Mouse (Mus musculus) embryonic stem cell, embryonic (primary cell): ENCODE measurements around the gene Crebrf.

Experiments
- CTCF ChIA-PET, 4 experiments: fragments of 300-600 bp in 2 of 4; fragments of 350-600 bp in 2 of 4; sonication (Branson Sonifier 250); formaldehyde crosslinking; loops; one replicate each; lab custom pipeline; 2022; ENCODE audit warnings: inconsistent platforms in 2 of 4; lab: Charles Lee
- POLR2A ChIA-PET, 4 experiments: fragments of 300-600 bp in 2 of 4; fragments of 350-600 bp in 2 of 4; sonication (Branson Sonifier 250); formaldehyde crosslinking; loops; one replicate each; lab custom pipeline; 2022; ENCODE audit warnings: antibody characterized with exemption in 4 of 4, inconsistent platforms in 1 of 4; lab: Charles Lee

Crebrf gene

DNA sequence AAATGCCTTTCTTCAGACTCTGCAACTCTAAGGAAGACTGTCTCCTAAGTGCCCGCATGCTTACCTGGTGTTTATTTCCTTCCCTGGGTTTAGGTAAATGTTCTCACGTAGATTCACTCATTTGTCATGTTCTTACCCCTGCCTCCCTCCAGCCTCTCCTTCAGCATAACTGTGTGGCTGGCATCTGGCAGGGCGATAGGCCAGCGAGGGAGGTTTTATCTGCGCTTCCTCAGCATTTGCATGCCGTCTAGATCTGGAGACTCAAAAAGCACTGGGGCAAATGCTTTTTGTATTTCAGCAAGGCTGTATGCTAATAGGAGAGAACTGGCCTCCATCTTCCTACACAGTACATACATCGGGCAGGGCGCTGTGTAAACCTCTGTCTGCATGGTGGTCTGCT is 69.1 kb downstream of the Crebrf start:
- ChIA-PET CTCF (interaction anchor here in 1 of 4 experiments (0.7 kb wide), 1 partner anchor 1072 kb away, joined by 3 read pairs; the partner anchor contains the start of gene Uhrf1bp1), POLR2A (interaction anchor here in 1 of 4 experiments (1.3 kb wide), 1 partner anchor 100 kb away, joined by 3 read pairs; no protein-coding TSS in a partner anchor)

DNA sequence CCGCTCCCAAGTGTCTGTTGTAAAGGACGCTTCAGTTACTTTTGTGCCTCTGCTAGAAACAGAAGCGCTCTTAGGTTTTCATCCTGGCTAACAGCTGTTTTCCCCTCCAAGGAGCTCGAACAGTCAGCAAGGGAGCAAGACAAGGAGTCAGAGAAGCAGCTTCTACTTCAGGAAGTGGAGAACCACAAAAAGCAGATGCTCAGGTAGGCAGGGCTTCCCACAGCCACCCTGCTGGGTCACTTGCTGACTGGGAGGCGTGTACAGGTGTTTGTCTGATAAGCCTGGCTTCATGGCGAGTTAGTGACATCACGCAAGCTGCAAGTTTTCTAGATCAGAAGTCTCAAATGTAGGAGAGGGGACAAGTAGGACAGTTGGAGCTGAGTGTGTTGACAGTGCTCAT is 71.1 kb downstream of the Crebrf start:
- ChIA-PET POLR2A (interaction anchor here in 2 of 4 experiments (0.7 to 1.3 kb wide), 5 partner anchors 9 to 355 kb away, joined by 3 to 8 read pairs (median 3); no protein-coding TSS in a partner anchor), CTCF (interaction anchor here in 2 of 4 experiments (1.0 to 1.8 kb wide), 3 partner anchors 8 to 100 kb away, joined by 3 to 5 read pairs (median 4); no protein-coding TSS in a partner anchor)

DNA sequence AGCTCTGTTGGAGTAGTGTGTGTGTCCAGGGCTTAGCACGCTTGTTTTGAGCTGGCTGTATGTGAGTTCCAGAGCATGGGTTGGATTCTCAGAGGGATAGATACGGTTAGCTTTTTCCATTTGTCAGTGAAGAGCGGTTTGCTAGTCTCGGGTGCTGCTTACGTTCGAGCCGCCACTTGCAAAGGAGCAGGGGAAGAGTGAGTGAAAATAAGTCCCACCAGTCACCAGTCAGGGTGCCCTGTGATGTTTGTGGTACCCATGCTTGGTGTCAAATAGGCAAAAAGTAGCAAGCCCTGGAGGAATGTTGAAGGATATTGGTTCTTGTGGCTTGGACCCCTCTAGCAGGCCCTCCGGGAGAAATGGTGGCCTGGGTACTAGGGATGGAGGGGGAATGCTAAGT is 73.5 kb downstream of the Crebrf start:
- ChIA-PET CTCF (interaction anchor here in 1 of 4 experiments (1.0 kb wide), 1 partner anchor 9 kb away, joined by 3 read pairs; no protein-coding TSS in a partner anchor), POLR2A (interaction anchor here in 1 of 4 experiments (1.1 kb wide), 1 partner anchor 16 kb away, joined by 3 read pairs; no protein-coding TSS in a partner anchor)

DNA sequence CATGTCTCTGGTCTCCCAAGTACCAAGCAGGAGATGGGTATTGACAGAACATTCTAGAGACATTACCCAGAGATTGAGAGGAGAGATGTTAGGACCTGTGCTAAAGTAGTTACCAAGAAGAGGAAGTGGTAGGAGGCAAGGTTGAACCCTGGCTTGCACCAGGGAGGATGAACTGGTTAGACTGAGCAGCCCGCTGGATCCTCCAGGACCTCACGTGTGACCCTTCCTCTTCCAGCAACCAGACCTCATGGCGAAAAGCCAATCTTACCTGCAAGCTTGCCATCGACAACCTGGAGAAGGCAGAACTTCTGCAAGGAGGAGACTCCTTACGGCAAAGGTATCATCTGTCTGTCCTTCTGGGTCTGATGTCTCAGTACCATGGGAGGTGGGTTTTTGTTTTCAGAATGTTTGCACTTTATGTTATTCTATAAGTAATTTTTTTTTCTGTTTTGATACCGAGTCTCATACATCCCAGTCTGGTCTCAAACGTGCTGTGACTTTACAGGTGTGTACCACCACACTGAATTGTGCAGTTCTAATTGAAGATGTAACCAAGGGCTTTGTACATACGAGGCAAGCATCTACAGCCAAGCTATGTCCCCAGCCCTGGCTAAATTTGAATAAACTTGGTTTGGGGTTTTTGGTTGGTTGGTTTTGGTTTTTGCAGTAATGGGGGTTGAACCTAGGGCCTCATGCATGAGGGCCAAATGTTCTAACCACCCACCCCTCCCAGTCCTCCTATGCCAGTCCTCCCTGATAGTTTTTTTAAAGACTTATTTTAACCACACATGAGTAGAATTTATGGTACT is 74.2 kb downstream of the Crebrf start:
- ChIA-PET CTCF (interaction anchor here in 1 of 4 experiments (0.6 kb wide), 1 partner anchor 425 kb away, joined by 4 read pairs; no protein-coding TSS in a partner anchor), POLR2A (interaction anchor here in 1 of 4 experiments (0.6 kb wide), 1 partner anchor 392 kb away, joined by 4 read pairs; no protein-coding TSS in a partner anchor)

DNA sequence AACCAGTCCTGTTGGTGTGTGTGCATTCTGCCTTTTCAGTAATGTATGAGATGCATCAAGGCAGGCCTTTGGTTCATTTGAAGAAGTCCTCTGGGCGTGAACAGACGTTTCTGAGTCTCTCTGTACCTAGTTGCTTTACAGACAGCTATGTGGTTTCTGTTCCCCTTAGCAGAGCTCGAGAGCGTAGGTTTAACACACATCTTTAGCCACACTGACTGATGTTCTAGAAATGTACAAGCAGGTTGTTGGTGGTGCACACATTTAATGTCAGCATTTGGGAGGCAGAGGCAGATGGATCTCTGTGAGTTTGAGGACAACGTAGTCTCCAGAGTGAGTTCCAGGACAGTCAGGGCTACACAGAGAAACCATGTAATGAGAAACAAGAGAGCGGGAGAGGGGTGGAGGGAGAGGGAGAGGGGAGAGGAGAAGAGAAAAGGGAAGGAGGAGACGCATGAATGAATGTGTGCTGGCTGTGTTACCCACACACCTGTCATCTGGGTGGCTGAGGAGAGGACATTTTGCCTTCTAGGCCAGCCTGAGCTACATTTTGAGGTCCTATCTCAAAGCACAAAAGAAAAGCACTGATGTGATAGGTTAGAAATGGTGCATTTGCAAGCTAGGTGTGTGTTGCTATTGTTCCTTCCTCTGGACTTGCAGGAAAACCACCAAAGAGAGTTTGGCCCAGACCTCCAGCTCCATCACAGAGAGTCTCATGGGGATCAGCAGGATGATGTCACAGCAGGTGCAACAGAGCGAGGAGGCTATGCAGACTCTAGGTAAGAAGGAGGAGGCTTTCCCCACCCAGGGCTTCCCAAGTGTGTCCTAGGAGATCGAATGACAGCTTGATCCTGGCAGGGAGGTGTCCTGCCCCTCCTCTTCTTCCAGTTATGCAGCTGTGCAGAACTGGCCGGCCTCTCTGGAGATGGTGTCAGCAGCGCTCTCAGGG is 75.1 kb downstream of the Crebrf start:
- ChIA-PET POLR2A (interaction anchor here in 2 of 4 experiments (0.6 to 2.0 kb wide), 5 partner anchors 9 to 128 kb away, joined by 3 to 5 read pairs (median 3); partner anchors contain the start of gene Atp6v0e (in 1 of the 2)), CTCF (interaction anchor here in 3 of 4 experiments (0.5 to 1.8 kb wide), 7 partner anchors 13 to 363 kb away, joined by 3 to 7 read pairs (median 3); no protein-coding TSS in a partner anchor)

DNA sequence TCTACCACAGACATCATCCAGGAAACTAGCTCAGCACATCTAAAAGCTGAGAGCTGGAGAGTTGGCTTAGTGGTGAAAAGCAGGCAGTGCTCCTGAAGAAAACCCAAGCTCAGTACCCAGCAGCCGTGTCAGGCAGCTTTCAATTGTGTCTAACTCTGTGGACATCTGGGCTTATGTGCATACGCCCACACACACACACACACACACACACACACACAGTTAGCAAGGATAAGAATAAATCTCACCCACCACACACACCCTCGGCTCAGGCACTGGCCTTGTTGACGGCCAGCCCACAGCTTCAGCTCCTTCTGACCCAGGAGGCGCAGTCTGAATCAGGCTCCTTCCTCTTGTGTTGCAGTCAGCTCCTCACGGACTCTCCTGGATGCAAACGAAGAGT is 76.1 kb downstream of the Crebrf start:
- POLR2A ChIA-PET = interaction anchor here in 2 of 4 experiments (0.6 to 2.0 kb wide), 8 partner anchors 10 to 129 kb away, joined by 3 to 5 read pairs (median 4); partner anchors contain the start of gene Atp6v0e (in 1 of the 2)

DNA sequence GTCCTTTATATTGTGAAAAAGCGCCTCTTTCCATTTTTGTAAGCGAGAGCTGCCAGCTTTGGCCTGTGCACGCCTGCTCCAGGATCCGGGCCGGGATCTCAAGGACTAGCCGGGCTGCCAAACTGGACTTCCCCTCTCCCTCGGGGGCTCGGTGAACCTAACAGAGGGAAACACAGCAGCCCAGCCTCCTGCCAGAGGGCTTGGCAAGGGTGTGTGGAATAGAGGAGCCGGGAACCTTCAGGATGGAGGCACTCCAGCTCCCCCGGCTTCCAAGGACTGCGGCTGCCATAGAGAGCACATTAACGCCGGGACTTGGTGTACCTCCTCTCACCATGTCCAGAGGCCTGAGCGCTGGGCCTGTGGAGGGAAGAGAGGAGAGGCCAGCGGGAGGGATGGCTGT is 76.6 kb downstream of the Crebrf start:
- ChIA-PET POLR2A (interaction anchor here in 2 of 4 experiments (0.6 to 2.0 kb wide), 5 partner anchors 11 to 95 kb away, joined by 3 to 5 read pairs (median 4); no protein-coding TSS in a partner anchor), CTCF (interaction anchor here in 3 of 4 experiments (0.6 to 1.8 kb wide), 5 partner anchors 12 to 330 kb away, joined by 3 to 7 read pairs (median 3); no protein-coding TSS in a partner anchor)

More for the DNA sequence above, 76.1 kb downstream of the Crebrf start:
- CTCF ChIA-PET = interaction anchor here (0.5 to 1.8 kb wide), 8 partner anchors 12 to 362 kb away, joined by 3 to 7 read pairs (median 3); no protein-coding TSS in a partner anchor

DNA sequence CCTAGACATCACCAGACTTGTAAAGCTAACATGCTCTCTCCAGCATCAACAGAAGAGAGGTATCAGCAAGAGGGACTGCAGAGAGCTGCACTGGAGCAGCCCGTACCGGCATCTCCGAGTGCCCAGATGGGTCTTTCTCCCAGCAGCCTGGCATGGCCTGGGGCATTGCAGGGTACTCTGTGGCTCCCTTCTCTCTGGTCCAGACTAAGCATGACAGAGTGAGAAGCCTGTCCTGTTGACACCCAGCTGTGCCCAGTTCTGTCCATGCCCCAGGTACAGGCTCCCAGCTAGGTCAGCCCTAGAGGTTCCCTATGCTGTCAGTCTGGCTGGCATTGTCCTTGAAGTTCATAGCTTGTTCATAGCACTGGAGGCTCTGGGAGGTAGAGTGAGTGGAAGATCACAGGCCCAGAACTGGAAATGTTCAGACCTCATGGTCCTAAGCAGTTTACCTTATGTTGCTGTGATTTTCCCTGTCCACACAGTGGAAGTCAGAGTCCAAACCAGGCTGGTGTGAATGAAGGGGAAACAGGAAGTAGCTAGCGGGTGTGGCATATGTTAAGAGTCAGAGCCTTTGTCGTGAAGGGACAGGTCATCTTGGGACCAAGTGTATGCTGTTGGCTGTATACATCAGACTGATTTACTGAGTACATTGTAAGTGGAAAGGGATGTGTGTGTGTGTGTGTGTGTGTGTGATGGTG is 77.8 kb downstream of the Crebrf start:
- POLR2A ChIA-PET = interaction anchor here in 2 of 4 experiments (0.7 to 1.3 kb wide), 4 partner anchors 11 to 228 kb away, joined by 3 read pairs; no protein-coding TSS in a partner anchor
- CTCF ChIA-PET = interaction anchor here in 1 of 4 experiments (1.2 to 2.4 kb wide), 3 partner anchors 12 to 341 kb away, joined by 4 to 13 read pairs (median 10); partner anchors contain the start of genes Bnip1 and Kifc5b

DNA sequence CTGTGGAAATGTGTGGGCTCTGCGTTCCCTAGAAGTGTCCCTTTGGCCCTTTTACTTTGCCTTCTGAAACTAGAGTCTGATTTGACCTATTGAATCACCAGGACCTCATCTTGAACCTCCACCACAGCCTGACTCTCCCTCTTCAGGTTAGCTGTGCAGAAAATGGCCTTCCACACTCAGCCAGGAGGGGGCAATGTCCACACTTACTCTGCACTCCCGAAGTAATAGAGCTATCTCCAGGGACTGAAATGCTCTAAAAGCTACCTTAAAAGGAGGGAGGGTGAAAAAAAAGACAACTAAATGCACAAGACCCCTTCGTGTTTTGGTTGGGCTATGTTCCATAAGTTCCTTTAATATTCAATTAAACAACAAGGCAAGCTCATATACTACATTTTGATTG is 79.3 kb downstream of the Crebrf start:
- CTCF ChIA-PET = interaction anchor here (0.5 to 2.5 kb wide), 68 partner anchors 9 to 709 kb away, joined by 3 to 41 read pairs (median 4); partner anchors contain the start of genes Bnip1 (in 2 of the 4), Atp6v0e (in 1 of the 4), Nkx2-5 (in 1 of the 4) and Phf1 (in 1 of the 4)
- POLR2A ChIA-PET = interaction anchor here in 3 of 4 experiments (0.7 to 1.7 kb wide), 11 partner anchors 9 to 92 kb away, joined by 3 to 9 read pairs (median 3); partner anchors contain the start of gene Bnip1 (in 1 of the 3)

DNA sequence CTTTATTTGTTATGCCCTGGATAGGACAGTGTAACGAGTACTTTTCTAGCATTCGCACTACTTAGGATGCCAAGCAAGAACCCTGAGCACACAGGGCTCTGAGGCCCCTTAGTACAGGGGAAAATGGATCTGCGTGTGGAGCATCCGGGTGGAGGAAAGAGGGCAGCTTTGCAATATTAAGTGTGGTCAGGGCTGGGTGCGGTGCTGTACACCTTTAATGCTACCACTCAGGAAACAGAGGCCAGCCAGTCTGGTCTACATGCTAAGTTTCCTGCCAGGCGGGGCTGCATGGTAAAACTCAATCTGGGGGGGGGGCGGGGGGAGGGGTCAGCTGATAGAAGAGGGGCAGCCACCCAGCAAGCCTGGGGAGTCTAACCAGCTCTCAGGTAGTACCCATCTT is 79.9 kb downstream of the Crebrf start:
- CTCF ChIA-PET = interaction anchor here (0.6 to 2.5 kb wide), 65 partner anchors 9 to 377 kb away, joined by 3 to 41 read pairs (median 4); partner anchors contain the start of genes Atp6v0e (in 1 of the 4), Bnip1 (in 1 of the 4), Nkx2-5 (in 1 of the 4) and Phf1 (in 1 of the 4)
- POLR2A ChIA-PET = interaction anchor here in 3 of 4 experiments (0.7 to 1.7 kb wide), 8 partner anchors 8 to 91 kb away, joined by 3 to 9 read pairs (median 4); partner anchors contain the start of gene Bnip1 (in 1 of the 3)

DNA sequence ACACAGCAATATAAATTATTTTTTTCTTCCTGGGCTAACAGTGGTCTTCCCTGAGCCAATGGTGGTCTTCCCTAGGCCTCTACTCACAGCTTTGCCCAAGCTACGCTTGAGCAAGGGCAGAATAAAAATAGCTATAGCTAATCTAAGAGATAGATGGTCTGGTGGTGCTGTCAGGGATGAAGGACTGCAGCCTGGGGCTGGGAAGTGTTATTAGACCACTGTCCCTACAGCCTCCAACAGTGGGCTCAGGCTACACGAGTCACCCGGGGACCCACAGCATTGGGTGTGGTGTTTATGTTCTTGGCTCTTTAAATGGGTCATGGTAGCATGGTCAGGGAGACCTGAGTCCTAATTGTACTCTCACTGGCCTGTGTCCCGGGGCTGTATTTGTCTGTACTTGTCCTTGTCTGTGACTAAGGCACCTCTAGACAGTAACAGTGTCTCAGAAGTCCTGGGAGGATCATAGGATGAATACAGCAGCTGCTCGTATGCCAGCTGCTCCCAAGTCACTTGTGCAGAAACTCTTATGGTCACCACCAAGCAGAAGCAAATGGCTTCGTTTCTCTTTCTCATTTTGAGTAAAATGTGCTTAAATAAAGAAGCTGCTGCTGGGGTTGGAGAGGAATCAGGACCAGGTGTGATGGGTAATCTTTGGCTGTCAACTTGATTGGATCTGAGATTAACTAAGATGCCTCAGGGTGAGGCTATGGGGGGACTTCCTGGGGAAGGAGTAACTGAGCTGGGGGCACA is 82.1 kb downstream of the Crebrf start:
- ChIA-PET POLR2A (interaction anchor here in 1 of 4 experiments (0.6 to 1.3 kb wide), 2 partner anchors 16 to 276 kb away, joined by 3 to 6 read pairs; no protein-coding TSS in a partner anchor), CTCF (interaction anchor here in 2 of 4 experiments (0.6 to 0.8 kb wide), 2 partner anchors 87 to 324 kb away, joined by 3 read pairs; no protein-coding TSS in a partner anchor)

DNA sequence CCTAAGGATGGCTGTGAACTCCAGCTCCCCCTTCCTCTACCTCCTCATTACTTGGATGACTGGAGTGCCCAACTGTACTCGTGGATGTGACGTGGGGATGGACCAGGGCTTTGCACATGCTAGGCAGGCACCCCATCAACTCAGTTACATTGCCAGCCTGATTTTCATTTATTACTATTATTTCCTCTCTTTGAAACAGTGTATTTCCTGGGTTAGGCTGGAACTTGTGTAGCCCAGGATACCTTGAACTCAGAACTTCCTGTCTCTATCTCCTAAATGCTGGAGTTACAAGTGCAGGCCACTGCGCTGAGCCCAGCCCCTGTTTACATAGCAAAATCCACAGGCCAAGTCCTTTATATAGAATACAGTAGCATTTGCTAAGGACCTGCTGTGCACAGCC is 87.4 kb downstream of the Crebrf start:
- POLR2A ChIA-PET = interaction anchor here in 1 of 4 experiments (1.5 kb wide), 1 partner anchor 8 kb away, joined by 5 read pairs; no protein-coding TSS in a partner anchor
- CTCF ChIA-PET = no interaction called here

DNA sequence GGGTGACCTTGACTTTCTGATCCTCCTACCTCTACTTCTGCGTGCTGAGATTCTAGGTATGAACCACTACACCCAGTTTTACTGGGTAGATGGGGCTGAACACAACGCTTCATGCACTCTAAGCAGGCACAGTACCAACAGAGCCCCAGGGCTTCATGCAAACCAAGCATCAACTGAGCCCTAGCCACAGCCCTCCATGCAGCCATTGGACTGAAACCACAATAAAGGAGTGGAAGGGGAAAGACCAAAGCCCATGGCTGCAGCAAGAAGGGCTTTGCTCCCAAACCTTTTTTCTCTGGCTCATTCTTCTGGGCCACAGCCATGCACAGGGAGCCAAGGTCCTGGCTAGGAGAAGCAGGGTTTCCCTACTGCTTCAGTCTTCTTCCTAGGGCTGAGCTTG is 97.2 kb downstream of the Crebrf start:
- ChIA-PET CTCF (interaction anchor here in 2 of 4 experiments (1.2 to 1.3 kb wide), 2 partner anchors 18 to 66 kb away, joined by 3 to 4 read pairs; no protein-coding TSS in a partner anchor), POLR2A (interaction anchor here in 1 of 4 experiments (0.5 kb wide), 1 partner anchor 35 kb away, joined by 3 read pairs; no protein-coding TSS in a partner anchor)

DNA sequence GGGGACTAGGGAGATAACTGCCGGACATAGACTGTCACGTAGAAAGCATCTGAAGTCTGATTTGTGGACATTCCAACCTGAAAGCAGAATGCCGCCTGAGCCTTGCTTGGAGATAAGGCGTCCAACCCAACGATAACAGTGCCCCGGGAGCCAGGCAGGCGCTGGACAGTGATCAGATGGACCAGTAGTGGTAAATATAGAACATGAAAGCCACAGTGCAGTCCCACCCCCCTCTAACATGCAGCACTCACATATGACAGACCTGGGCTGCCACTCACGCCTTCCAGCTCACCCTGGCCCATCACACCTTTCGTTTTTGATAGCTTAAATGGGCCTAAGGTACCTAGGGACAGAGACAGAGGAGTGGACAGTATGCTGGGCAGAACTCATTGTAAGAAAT is 98.0 kb downstream of the Crebrf start:
- POLR2A ChIA-PET = interaction anchor here in 1 of 4 experiments (1.0 kb wide), 1 partner anchor 305 kb away, joined by 3 read pairs; no protein-coding TSS in a partner anchor
- CTCF ChIA-PET = interaction anchor here in 1 of 4 experiments (1.1 kb wide), 1 partner anchor 82 kb away, joined by 3 read pairs; no protein-coding TSS in a partner anchor

DNA sequence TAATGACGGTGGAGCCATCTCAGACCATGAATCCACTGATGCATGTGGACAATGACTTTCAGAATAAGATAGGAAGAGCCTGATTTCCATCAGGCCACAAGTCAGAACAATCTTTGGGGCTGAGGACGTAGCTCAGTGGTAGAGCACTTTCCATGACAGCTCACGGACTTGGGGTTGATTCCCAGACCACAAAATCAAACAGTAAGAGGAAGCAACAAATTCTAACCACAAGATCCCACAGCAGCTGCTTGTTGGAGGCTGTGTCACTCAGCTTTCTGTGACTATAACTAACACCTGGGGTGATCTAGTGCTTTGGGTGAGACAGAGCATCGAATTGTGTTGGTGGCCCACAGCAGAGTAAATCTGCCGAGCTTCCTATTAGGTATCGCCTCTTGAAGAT is 101.4 kb downstream of the Crebrf start:
- ChIA-PET POLR2A (interaction anchor here in 1 of 4 experiments (1.1 to 1.6 kb wide), 2 partner anchors 12 to 26 kb away, joined by 4 to 5 read pairs; no protein-coding TSS in a partner anchor), CTCF (interaction anchor here in 2 of 4 experiments (0.6 to 1.6 kb wide), 2 partner anchors 22 to 548 kb away, joined by 4 read pairs; no protein-coding TSS in a partner anchor)
